Mouse (Mus musculus) adrenal gland, adult 18-20 months (tissue): ENCODE measurements at regions not wholly inside any gene's neighbourhood (a gene's known extent, or its start where the extent isn't known, plus 50 kb on each side); places are given as distances from the start of the nearest gene placed in this dataset.

Source experiments
- DNase-seq, 2 experiments: peaks; one replicate each; pipeline ENCODE4 v3.0.0; 2021 to 2022; ENCODE audit warnings: low spot score in 2 of 2

- DNase-seq = no peak
Measured at GRCm38 (mm10) chr11:8227772-8228425, 436.4 kb downstream of the Tns3 start.

- no peak for DNase-seq
Measured at GRCm38 (mm10) chr11:8224366-8224765, 440.0 kb downstream of the Tns3 start.

GRCm38 (mm10) chr11:8220618-8221017 lies 443.7 kb downstream of the Tns3 start:
- DNase-seq = no peak

- DNase-seq = no peak
Measured at GRCm38 (mm10) chr11:8219911-8220310, 444.4 kb downstream of the Tns3 start.

- no peak for DNase-seq
Measured at GRCm38 (mm10) chr11:8215634-8216033, 448.7 kb downstream of the Tns3 start.

GRCm38 (mm10) chr11:8214305-8214903 lies 449.9 kb downstream of the Tns3 start:
- no peak for DNase-seq

- DNase-seq = no peak
Measured at GRCm38 (mm10) chr11:8213130-8213529, 451.2 kb downstream of the Tns3 start.

GRCm38 (mm10) chr11:8212714-8213113 lies 451.6 kb downstream of the Tns3 start:
- no peak for DNase-seq

- DNase-seq = no peak
Measured at GRCm38 (mm10) chr11:8209041-8209440, 455.3 kb downstream of the Tns3 start.

- no peak for DNase-seq
Measured at GRCm38 (mm10) chr11:8199293-8199692, 465.0 kb downstream of the Tns3 start.
